Mouse (Mus musculus) retina, embryonic 14.5 days (tissue): ENCODE results near the gene 1700029H14Rik.

Source experiments
- DNase-seq: peaks from one replicate; pipeline ENCODE4 v3.0.0-alpha.2; 2015; ENCODE audit warnings: low spot score

Gene 1700029H14Rik

GRCm38 (mm10) chr8:13504894-13505674 lies 57.2 kb downstream of the 1700029H14Rik start:
- DNase-seq = no peak

DNA sequence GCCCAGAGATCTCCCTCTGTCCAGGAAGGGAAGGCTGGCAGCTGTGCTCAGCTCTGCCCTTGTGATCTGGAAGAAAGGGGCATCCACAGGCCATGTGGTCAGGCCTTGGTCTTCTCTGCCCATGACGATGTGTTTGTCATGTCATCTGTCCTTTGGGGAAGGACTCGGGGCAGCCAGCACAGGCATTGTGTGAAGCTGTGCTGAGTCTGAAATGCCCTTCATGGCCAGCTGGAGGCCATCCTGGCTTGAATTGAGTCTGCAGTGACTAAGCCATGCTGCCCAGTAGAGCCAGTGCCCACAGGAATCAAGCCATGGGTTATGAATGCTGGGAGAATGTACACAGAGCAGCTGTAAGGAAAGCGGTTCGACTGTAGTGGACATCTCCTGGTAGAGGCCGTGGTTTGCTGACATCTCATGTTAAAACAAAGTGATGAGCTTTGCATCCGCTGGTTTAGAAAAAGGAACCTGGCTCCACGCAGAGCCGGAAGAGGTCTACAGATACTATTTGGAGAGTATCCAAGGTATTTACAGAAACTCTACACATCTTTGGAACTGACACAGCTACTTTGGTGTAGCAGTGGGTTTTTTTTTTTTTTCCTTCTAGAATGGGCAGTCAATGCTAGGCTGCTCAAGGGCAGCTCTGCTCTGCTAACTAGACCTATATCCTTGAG lies 58.2 kb downstream of the 1700029H14Rik start:
- DNase-seq = no peak

- no peak for DNase-seq
These were observed 61.0 kb downstream of the 1700029H14Rik start for GRCm38 (mm10) chr8:13501221-13501620.
